Mouse (Mus musculus): ENCODE data around the gene Morn4.

GRCm38 (mm10) chr19:42036357-42036756 lies 49.8 kb downstream of the Morn4 start:
- no peak for TF ChIP-seq POLR2A (IDR thresholded peaks at IDR 0.05; ENCODE audit: control insufficient read depth, low read depth, low read length)
- TF ChIP-seq CTCF (IDR thresholded peaks at IDR 0.05; ENCODE audit: control insufficient read depth, insufficient read depth, insufficient replicate concordance, low read depth, low read length), result no peak

Measured in testis, adult 2 months (tissue).